Mouse (Mus musculus): ENCODE data around the gene March5. TPM values are rescaled to one million over a fixed set of nuclear protein-coding genes. Genes with fewer than 3 reads are reported as not detected.
A peak's percentile ranks its signal among the peaks of the same experiment; 100 is the strongest.
"Not testable (repeated sequence)": the region's sequence is repeated elsewhere in the genome, so short reads cannot be mapped to it uniquely, and the experiment has no call there.

March5 gene
- polyA plus RNA-seq, 1 experiment from 2014 or later = 150 TPM

GRCm38 (mm10) chr19:37209467-37210128 is 2.3 kb downstream of the March5 start:
- H3K4me1 ChIP-seq (replicated peaks) = peaks cover 13% of the 10 kb centered on the region
- ATAC-seq (ENCODE audit: insufficient number of reproducible peaks, insufficient read depth, low FRiP score, low TSS enrichment, low read depth) = no peak
- peaks cover 38% of the 10 kb centered on the region for H3K36me3 ChIP-seq
- H3K27ac ChIP-seq = no peak overlapping the region
- H3K4me2 ChIP-seq = peak overlapping the region; percentile 85
- no peak overlapping the region for H3K9ac ChIP-seq (replicated peaks)
- H3K27me3 ChIP-seq = no peaks in the 10 kb centered on the region
- H3K4me3 ChIP-seq (replicated peaks) = peak overlapping the region; percentile 100
- WGBS = 87% methylated on average over 8 of the region's 8 CpGs
- H3K9me3 ChIP-seq = no peaks in the 10 kb centered on the region

- no peaks in the 10 kb centered on the region for H3K9me3 ChIP-seq
- no peak overlapping the region for H3K27ac ChIP-seq
- 95% methylated on average over 4 of the region's 4 CpGs for WGBS
- H3K4me1 ChIP-seq (replicated peaks) = peaks cover 13% of the 10 kb centered on the region
- no peak for ATAC-seq (ENCODE audit: insufficient number of reproducible peaks, insufficient read depth, low FRiP score, low TSS enrichment, low read depth)
- no peak overlapping the region for H3K9ac ChIP-seq (replicated peaks)
- no peaks in the 10 kb centered on the region for H3K27me3 ChIP-seq
- peaks cover 42% of the 10 kb centered on the region for H3K36me3 ChIP-seq
- no peak overlapping the region for H3K4me3 ChIP-seq (replicated peaks)
- H3K4me2 ChIP-seq = no peak overlapping the region
Measured at GRCm38 (mm10) chr19:37210457-37210856, 3.1 kb downstream of the March5 start.

GRCm38 (mm10) chr19:37211416-37211815 is 4.1 kb downstream of the March5 start:
- WGBS = 92% methylated on average over 3 of the region's 3 CpGs

GRCm38 (mm10) chr19:37214711-37215110 is 7.4 kb downstream of the March5 start:
- Histone ChIP-seq H3K27me3 (no peaks in the 10 kb centered on the region), H3K4me1 (replicated peaks) (peaks cover under 1% of the 10 kb centered on the region; the same call in 1 of the 2 replicates), H3K4me2 (no peak overlapping the region), H3K9ac (replicated peaks) (no peak overlapping the region), H3K9me3 (no peaks in the 10 kb centered on the region), H3K4me3 (replicated peaks) (no peak overlapping the region), H3K27ac (no peak overlapping the region), H3K36me3 (peaks cover 77% of the 10 kb centered on the region)
- WGBS = 93% methylated on average over 2 of the region's 2 CpGs
- no peak for ATAC-seq (ENCODE audit: insufficient number of reproducible peaks, insufficient read depth, low FRiP score, low TSS enrichment, low read depth)

More at GRCm38 (mm10) chr19:37211416-37211815, 4.1 kb downstream of the March5 start:
- peaks cover 50% of the 10 kb centered on the region for H3K36me3 ChIP-seq
- peaks cover 13% of the 10 kb centered on the region for H3K4me1 ChIP-seq (replicated peaks)
- no peaks in the 10 kb centered on the region for H3K9me3 ChIP-seq
- H3K27ac ChIP-seq = no peak overlapping the region
- no peaks in the 10 kb centered on the region for H3K27me3 ChIP-seq
- H3K4me3 ChIP-seq (replicated peaks) = no peak overlapping the region
- ATAC-seq (ENCODE audit: insufficient number of reproducible peaks, insufficient read depth, low FRiP score, low TSS enrichment, low read depth) = no peak
- no peak overlapping the region for H3K9ac ChIP-seq (replicated peaks)
- H3K4me2 ChIP-seq = no peak overlapping the region

GRCm38 (mm10) chr19:37225197-37225862 is 18.0 kb downstream of the March5 start:
- no peak overlapping the region for H3K27ac ChIP-seq
- H3K9ac ChIP-seq (replicated peaks) = no peak overlapping the region
- WGBS = 84% methylated on average over 6 of the region's 6 CpGs
- H3K36me3 ChIP-seq = peaks cover 42% of the 10 kb centered on the region
- ATAC-seq (ENCODE audit: insufficient number of reproducible peaks, insufficient read depth, low FRiP score, low TSS enrichment, low read depth) = no peak
- no peaks in the 10 kb centered on the region for H3K9me3 ChIP-seq
- no peaks in the 10 kb centered on the region for H3K4me1 ChIP-seq (replicated peaks)
- no peaks in the 10 kb centered on the region for H3K27me3 ChIP-seq
- no peak overlapping the region for H3K4me3 ChIP-seq (replicated peaks)
- no peak overlapping the region for H3K4me2 ChIP-seq

GRCm38 (mm10) chr19:37232598-37232997 is 25.3 kb downstream of the March5 start:
- H3K27ac ChIP-seq; H3K9me3 ChIP-seq; H3K4me3 ChIP-seq (replicated peaks); H3K4me2 ChIP-seq; ATAC-seq (ENCODE audit: insufficient number of reproducible peaks, insufficient read depth, low FRiP score, low TSS enrichment, low read depth); H3K9ac ChIP-seq (replicated peaks); H3K36me3 ChIP-seq; H3K4me1 ChIP-seq (replicated peaks): not testable (repeated sequence)
- peaks cover 39% of the 10 kb centered on the region for H3K27me3 ChIP-seq
- WGBS = 59% methylated on average over 9 of the region's 9 CpGs

GRCm38 (mm10) chr19:37233561-37234539 is 26.5 kb downstream of the March5 start:
- no peak for ATAC-seq (ENCODE audit: insufficient number of reproducible peaks, insufficient read depth, low FRiP score, low TSS enrichment, low read depth)
- H3K36me3 ChIP-seq = no peaks in the 10 kb centered on the region
- H3K9me3 ChIP-seq = no peaks in the 10 kb centered on the region
- peaks cover 45% of the 10 kb centered on the region for H3K27me3 ChIP-seq
- H3K9ac ChIP-seq (replicated peaks) = peak overlapping the region; percentile 19; the same call in 1 of the 2 replicates
- H3K4me1 ChIP-seq (replicated peaks) = peaks cover 17% of the 10 kb centered on the region
- peak overlapping the region; percentile 39 for H3K4me3 ChIP-seq (replicated peaks)
- no peak overlapping the region for H3K27ac ChIP-seq
- H3K4me2 ChIP-seq = peak overlapping the region; percentile 70
- 5% methylated on average over 63 of the region's 63 CpGs for WGBS

- H3K4me2 ChIP-seq = no peak overlapping the region
- H3K27me3 ChIP-seq = peaks cover 45% of the 10 kb centered on the region
- ATAC-seq (ENCODE audit: insufficient number of reproducible peaks, insufficient read depth, low FRiP score, low TSS enrichment, low read depth) = no peak
- no peaks in the 10 kb centered on the region for H3K36me3 ChIP-seq
- peaks cover 17% of the 10 kb centered on the region for H3K4me1 ChIP-seq (replicated peaks)
- 56% methylated on average over 8 of the region's 8 CpGs for WGBS
- no peak overlapping the region for H3K9ac ChIP-seq (replicated peaks)
- H3K9me3 ChIP-seq = no peaks in the 10 kb centered on the region
- H3K4me3 ChIP-seq (replicated peaks) = no peak overlapping the region
- no peak overlapping the region for H3K27ac ChIP-seq
Measured at GRCm38 (mm10) chr19:37235818-37236217, 28.5 kb downstream of the March5 start.

GRCm38 (mm10) chr19:37237306-37237705 is 30.0 kb downstream of the March5 start:
- Histone ChIP-seq H3K27ac (no peak overlapping the region), H3K27me3 (peaks cover 45% of the 10 kb centered on the region), H3K36me3 (no peaks in the 10 kb centered on the region), H3K4me2 (no peak overlapping the region), H3K9me3 (no peaks in the 10 kb centered on the region), H3K9ac (replicated peaks) (no peak overlapping the region), H3K4me3 (replicated peaks) (no peak overlapping the region), H3K4me1 (replicated peaks) (peaks cover 17% of the 10 kb centered on the region)
- 44% methylated on average over 5 of the region's 5 CpGs for WGBS
- ATAC-seq (ENCODE audit: insufficient number of reproducible peaks, insufficient read depth, low FRiP score, low TSS enrichment, low read depth) = no peak

GRCm38 (mm10) chr19:37237712-37238437 is 30.5 kb downstream of the March5 start:
- Histone ChIP-seq H3K9ac (replicated peaks) (no peak overlapping the region), H3K9me3 (no peaks in the 10 kb centered on the region), H3K4me3 (replicated peaks) (no peak overlapping the region), H3K36me3 (no peaks in the 10 kb centered on the region), H3K27me3 (peaks cover 41% of the 10 kb centered on the region), H3K4me2 (no peak overlapping the region), H3K27ac (no peak overlapping the region), H3K4me1 (replicated peaks) (peaks cover 17% of the 10 kb centered on the region)
- 0 out of 2 replicates have a peak, but pooled peaks have one; percentile 46 for ATAC-seq (ENCODE audit: insufficient number of reproducible peaks, insufficient read depth, low FRiP score, low TSS enrichment, low read depth)
- 10% methylated on average over 15 of the region's 15 CpGs for WGBS

All from limb, embryonic 12.5 days (tissue).